37 mouse cellular contexts compared by ENCODE assay signal in the genomic region with DNA sequence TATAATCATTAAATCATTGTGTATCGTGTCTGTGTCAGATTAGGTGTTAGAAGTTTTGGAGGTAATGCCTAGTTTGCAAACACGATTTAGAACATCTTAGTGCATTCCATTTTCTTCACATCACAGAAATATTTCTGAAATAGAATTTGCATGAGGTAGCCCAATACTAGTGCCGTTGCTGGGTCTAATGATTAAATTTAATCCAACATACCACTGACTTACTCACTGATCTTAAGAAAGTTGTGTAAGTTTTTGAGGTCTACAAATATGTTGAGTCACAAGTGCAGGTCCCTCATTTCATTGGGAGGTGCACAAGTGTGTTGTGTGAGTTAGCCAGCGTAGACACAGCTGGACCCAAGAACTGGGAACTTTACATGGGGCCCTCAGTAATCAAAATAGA. TPM values are rescaled to one million over a fixed set of nuclear protein-coding genes. Genes with fewer than 3 reads are reported as not detected.
"Had no signal": no experiment of that assay in that cellular context is flagged by ENCODE, and none has a peak within 500 bp of the region (broad histone marks: within the 10 kb centered on the region; RNA-seq: fewer than 3 reads in every experiment).

No protein-coding gene starts in this region.

- H3K36me3 ChIP-seq: heart, embryonic 10.5 days; heart, embryonic 12.5 days; heart, embryonic 13.5 days; heart, embryonic 15.5 days; hindbrain, embryonic 10.5 days; hindbrain, embryonic 12.5 days; hindbrain, embryonic 13.5 days; hindbrain, embryonic 15.5 days; intestine, embryonic 15.5 days; kidney, embryonic 15.5 days had no signal

- H3K9ac ChIP-seq: heart, embryonic 12.5 days; heart, embryonic 13.5 days; heart, embryonic 15.5 days; hindbrain, embryonic 12.5 days; hindbrain, embryonic 13.5 days; hindbrain, embryonic 14.5 days; hindbrain, embryonic 15.5 days; intestine, embryonic 15.5 days; kidney, embryonic 15.5 days had no signal

- H3K4me2 ChIP-seq: heart, embryonic 11.5 days; heart, embryonic 12.5 days; heart, embryonic 13.5 days; heart, embryonic 15.5 days; hindbrain, embryonic 12.5 days; hindbrain, embryonic 13.5 days; hindbrain, embryonic 14.5 days; hindbrain, embryonic 15.5 days; intestine, embryonic 15.5 days; kidney, embryonic 15.5 days had no signal

- H3K27ac ChIP-seq: heart, embryonic 10.5 days; heart, embryonic 13.5 days; heart, embryonic 15.5 days; hindbrain, embryonic 10.5 days; hindbrain, embryonic 12.5 days; hindbrain, embryonic 13.5 days; hindbrain, embryonic 14.5 days; hindbrain, embryonic 15.5 days; hindbrain, postnatal 0 days; intestine, embryonic 15.5 days; kidney, embryonic 15.5 days; kidney, postnatal 0 days; layer of hippocampus, adult 2 months; left cerebral cortex, adult 2 months had no signal

- H3K4me3 ChIP-seq: heart, embryonic 10.5 days; heart, embryonic 12.5 days; heart, embryonic 13.5 days; heart, embryonic 15.5 days; hindbrain, embryonic 10.5 days; hindbrain, embryonic 12.5 days; hindbrain, embryonic 13.5 days; hindbrain, embryonic 15.5 days; intestine, embryonic 15.5 days; kidney, embryonic 15.5 days; layer of hippocampus, adult 2 months; left cerebral cortex, adult 2 months had no signal

- ATAC-seq: hindbrain, embryonic 16.5 days; hindbrain, postnatal 0 days; inflammation-experienced regulatory T-cells, adult 6 months; intestine, embryonic 15.5 days; intestine, embryonic 16.5 days; intestine, postnatal 0 days had no signal

- DNase-seq: heart, postnatal 10 days; heart, postnatal 14 days; heart, postnatal 36 days; heart, postnatal 4 days; kidney, adult 11 months; kidney, adult 18-20 months; kidney, adult 2 months; kidney, adult 8-10 months; kidney, adult 9 months; kidney, postnatal 10 days; kidney, postnatal 14 days; kidney, postnatal 25 days; kidney, postnatal 36 days; kidney, postnatal 4 days; layer of hippocampus, adult 9-11 months; layer of hippocampus, postnatal 36 days had no signal

- H3K4me1 ChIP-seq: heart, embryonic 10.5 days; heart, embryonic 12.5 days; heart, embryonic 13.5 days; heart, embryonic 15.5 days; hindbrain, embryonic 10.5 days; hindbrain, embryonic 12.5 days; hindbrain, embryonic 13.5 days; hindbrain, embryonic 15.5 days; intestine, embryonic 15.5 days; kidney, embryonic 15.5 days had no signal

- H3K9me3 ChIP-seq: heart, embryonic 10.5 days; heart, embryonic 12.5 days; heart, embryonic 13.5 days; heart, embryonic 15.5 days; hindbrain, embryonic 10.5 days; hindbrain, embryonic 12.5 days; hindbrain, embryonic 13.5 days; hindbrain, embryonic 15.5 days; intestine, embryonic 15.5 days; kidney, embryonic 15.5 days had no signal

- H3K27me3 ChIP-seq: heart, embryonic 12.5 days; heart, embryonic 13.5 days; heart, embryonic 15.5 days; hindbrain, embryonic 12.5 days; hindbrain, embryonic 13.5 days; hindbrain, embryonic 15.5 days; intestine, embryonic 15.5 days; kidney, embryonic 15.5 days had no signal

RNA-seq across cellular contexts. Expression of a gene that starts 29.1 kb away (rescaled TPM):
- total RNA-seq: hematopoietic stem cell, adult 5-6 weeks had no signal
- polyA plus RNA-seq: inflammation-experienced regulatory T-cells, adult 6 months had no signal
